Mouse (Mus musculus) forebrain, embryonic 14.5 days (tissue): ENCODE results near the gene Tmem97. TPM values are rescaled to one million over a fixed set of nuclear protein-coding genes. Genes with fewer than 3 reads are reported as not detected.
"Not testable (repeated sequence)": the region's sequence is repeated elsewhere in the genome, so short reads cannot be mapped to it uniquely, and the experiment has no call there.

ENCODE experiments used
- ATAC-seq: fragments of 200-750 bp; cut with Nextera tagmentation; 2 replicates; pipeline ENCODE4 v1.8.0; 2017; ENCODE audit warnings: mild to moderate bottlenecking, moderate library complexity
- DNase-seq: peaks from one replicate; pipeline ENCODE4 v3.0.0-alpha.2; 2015; ENCODE audit warnings: low spot score
- H3K27ac ChIP-seq: fragments of 300-500 bp; sonication (generic); 2 replicates; pipeline ENCODE4 v1.5.1; 2014; ENCODE audit warnings: low read depth, mild to moderate bottlenecking, control low read depth, low read length, moderate library complexity
- H3K27me3 ChIP-seq: fragments of 300-500 bp; sonication (generic); replicated peaks from 2 replicates; pipeline ENCODE4 v1.6.1; 2014; ENCODE audit warnings: low read length, control low read depth, mixed read lengths; ENCODE audit not compliant: control insufficient read depth, insufficient read depth
- H3K36me3 ChIP-seq: fragments of 300-500 bp; sonication (generic); 2 replicates; pipeline ENCODE4 v1.6.1; 2014; ENCODE audit warnings: low read length, control low read depth; ENCODE audit not compliant: control insufficient read depth, insufficient read depth
- H3K4me1 ChIP-seq: fragments of 300-500 bp; sonication (generic); 2 replicates; pipeline ENCODE4 v1.6.1; 2014; ENCODE audit warnings: antibody characterized with exemption, low read length, control low read depth; ENCODE audit not compliant: control insufficient read depth, insufficient read depth
- H3K4me2 ChIP-seq: fragments of 300-500 bp; sonication (generic); 2 replicates; pipeline ENCODE4 v1.6.1; 2014; ENCODE audit warnings: mild to moderate bottlenecking, control low read depth, low read length
- H3K4me3 ChIP-seq: fragments of 300-500 bp; sonication (generic); 2 replicates; pipeline ENCODE4 v1.5.1; 2014; ENCODE audit warnings: low read depth, low read length, control low read depth
- H3K9ac ChIP-seq: fragments of 300-500 bp; sonication (generic); 2 replicates; pipeline ENCODE4 v1.6.1; 2014; ENCODE audit warnings: mild to moderate bottlenecking, low read length, control low read depth, moderate library complexity
- H3K9me3 ChIP-seq: fragments of 300-500 bp; sonication (generic); replicated peaks from 2 replicates; pipeline ENCODE4 v1.6.1; 2016; ENCODE audit warnings: low read length, control low read depth, mixed read lengths; ENCODE audit not compliant: control insufficient read depth
- WGBS: fragments of 180-500 bp; shearing (Covaris S2); extraction: QIAGEN DNeasy Blood & Tissue Kit; methylation state at CpG from one replicate; pipeline ENCODE4 v1.1.7; 2014; 5-methylcytosine and 5-hydroxymethylcytosine counted together
- polyA plus RNA-seq: library from polyadenylated mRNA; unstranded; fragments of >200 nt; fragmentation: Nextera tagmentation; extraction: Ambion mirVana; gene quantifications from 2 replicates; pipeline ENCODE4 v1.2.1, GENCODE M21; 2014

Gene Tmem97
- polyA plus RNA-seq, 1 experiment from 2014 or later = 48.5 TPM

- H3K27ac ChIP-seq = no peak overlapping the region
Measured at GRCm38 (mm10) chr11:78540358-78540757, 10.2 kb downstream of the Tmem97 start.

GRCm38 (mm10) chr11:78536690-78537084, 13.9 kb downstream of the Tmem97 start:
- peaks cover 12% of the 10 kb centered on the region for H3K4me1 ChIP-seq
- peak overlapping the region; percentile 76 for H3K4me3 ChIP-seq
- no peaks in the 10 kb centered on the region for H3K9me3 ChIP-seq
- DNase-seq (no peak), ATAC-seq (no peak)
- WGBS = 4% methylated on average over 14 of the region's 14 CpGs
- H3K36me3 ChIP-seq = peaks cover 31% of the 10 kb centered on the region
- peak overlapping the region; percentile 85 for H3K9ac ChIP-seq
- H3K4me2 ChIP-seq = peak overlapping the region; percentile 90
- H3K27me3 ChIP-seq = no peaks in the 10 kb centered on the region
- H3K27ac ChIP-seq = peak overlapping the region; percentile 79

More at GRCm38 (mm10) chr11:78540358-78540757, 10.2 kb downstream of the Tmem97 start:
- WGBS = 93% methylated on average over 3 of the region's 3 CpGs
- DNase-seq (no peak), ATAC-seq (no peak)
- no peak overlapping the region for H3K9ac ChIP-seq
- no peak overlapping the region for H3K4me3 ChIP-seq
- H3K4me1 ChIP-seq = peaks cover 5% of the 10 kb centered on the region
- no peaks in the 10 kb centered on the region for H3K27me3 ChIP-seq
- peaks cover 53% of the 10 kb centered on the region for H3K36me3 ChIP-seq
- no peak overlapping the region for H3K4me2 ChIP-seq
- no peaks in the 10 kb centered on the region for H3K9me3 ChIP-seq

- Histone ChIP-seq H3K4me1 (peaks cover 12% of the 10 kb centered on the region), H3K36me3 (peaks cover 26% of the 10 kb centered on the region), H3K27ac (peak within 1 kb of the TSS; percentile 89), H3K4me2 (peak within 1 kb of the TSS; percentile 90), H3K9me3 (no peaks in the 10 kb centered on the region), H3K4me3 (peak within 1 kb of the TSS; percentile 76), H3K9ac (peak within 1 kb of the TSS; percentile 85), H3K27me3 (no peaks in the 10 kb centered on the region)
- under 1% methylated on average over 52 of the region's 52 CpGs for WGBS
- peak; percentile 99 for ATAC-seq
- DNase-seq = peak; percentile 100
Measured at GRCm38 (mm10) chr11:78536080-78536689, 14.4 kb downstream of the Tmem97 start, which contains the start of the genes Tnfaip1 and Ift20. Gene Tnfaip1 (minus strand): TSS chr11:78536332. Gene Ift20 (plus strand): TSS chr11:78536361.

- peak; percentile 10 for ATAC-seq
- Histone ChIP-seq H3K9me3 (no peaks in the 10 kb centered on the region), H3K9ac (peak overlapping the region; percentile 79), H3K27me3 (no peaks in the 10 kb centered on the region), H3K36me3 (peaks cover 22% of the 10 kb centered on the region), H3K4me2 (peak overlapping the region; percentile 62), H3K4me3 (peak overlapping the region; percentile 76), H3K27ac (peak overlapping the region; percentile 89), H3K4me1 (peaks cover 12% of the 10 kb centered on the region)
- DNase-seq = peak; percentile 55
- under 1% methylated on average over 23 of the region's 23 CpGs for WGBS
Measured at GRCm38 (mm10) chr11:78535376-78536079, 15.0 kb downstream of the Tmem97 start.

- DNase-seq (no peak), ATAC-seq (no peak)
- no peak overlapping the region for H3K27ac ChIP-seq
- H3K4me3 ChIP-seq = no peak overlapping the region
- no peaks in the 10 kb centered on the region for H3K27me3 ChIP-seq
- H3K4me1 ChIP-seq = peaks cover 12% of the 10 kb centered on the region
- WGBS = 91% methylated on average over 4 of the region's 4 CpGs
- no peak overlapping the region for H3K9ac ChIP-seq
- H3K36me3 ChIP-seq = peaks cover 18% of the 10 kb centered on the region
- H3K4me2 ChIP-seq = peak overlapping the region; percentile 62
- no peaks in the 10 kb centered on the region for H3K9me3 ChIP-seq
Measured at GRCm38 (mm10) chr11:78534516-78534915, 16.1 kb downstream of the Tmem97 start.

- H3K36me3 ChIP-seq = peaks cover 37% of the 10 kb centered on the region
- not testable (repeated sequence) for H3K4me3 ChIP-seq, H3K4me1 ChIP-seq, ATAC-seq, H3K4me2 ChIP-seq, H3K27ac ChIP-seq, H3K9me3 ChIP-seq, H3K9ac ChIP-seq, DNase-seq, H3K27me3 ChIP-seq
- WGBS = 95% methylated on average over 10 of the region's 10 CpGs
Measured at GRCm38 (mm10) chr11:78531515-78531914, 19.1 kb downstream of the Tmem97 start.

- H3K27me3 ChIP-seq = no peaks in the 10 kb centered on the region
- H3K27ac ChIP-seq = no peak overlapping the region; the same call in 1 of the 2 replicates
- no peak overlapping the region for H3K4me3 ChIP-seq
- ATAC-seq (no peak), DNase-seq (no peak)
- no peaks in the 10 kb centered on the region for H3K9me3 ChIP-seq
- H3K36me3 ChIP-seq = peaks cover 41% of the 10 kb centered on the region
- H3K4me2 ChIP-seq = no peak overlapping the region
- 84% methylated on average over 6 of the region's 6 CpGs for WGBS
- H3K4me1 ChIP-seq = peaks cover 7% of the 10 kb centered on the region
- H3K9ac ChIP-seq = no peak overlapping the region
Measured at GRCm38 (mm10) chr11:78531046-78531445, 19.5 kb downstream of the Tmem97 start.

GRCm38 (mm10) chr11:78530001-78530400, 20.6 kb downstream of the Tmem97 start:
- Histone ChIP-seq H3K9me3 (no peaks in the 10 kb centered on the region), H3K9ac (no peak overlapping the region), H3K27me3 (no peaks in the 10 kb centered on the region), H3K4me3 (no peak overlapping the region), H3K36me3 (peaks cover 52% of the 10 kb centered on the region), H3K27ac (no peak overlapping the region), H3K4me2 (no peak overlapping the region), H3K4me1 (peaks cover 4% of the 10 kb centered on the region)
- ATAC-seq = no peak
- whole genome bisulfite sequencing = 90% methylated on average over 12 of the region's 12 CpGs
- no peak for DNase-seq

GRCm38 (mm10) chr11:78528714-78529113, 21.9 kb downstream of the Tmem97 start:
- ATAC-seq (no peak), DNase-seq (no peak)
- no peak overlapping the region for H3K9ac ChIP-seq
- no peaks in the 10 kb centered on the region for H3K9me3 ChIP-seq
- no peaks in the 10 kb centered on the region for H3K4me1 ChIP-seq
- no peak overlapping the region for H3K4me2 ChIP-seq
- H3K27me3 ChIP-seq = no peaks in the 10 kb centered on the region
- H3K27ac ChIP-seq = no peak overlapping the region
- no peak overlapping the region for H3K4me3 ChIP-seq
- peaks cover 65% of the 10 kb centered on the region for H3K36me3 ChIP-seq
- 83% methylated on average over 9 of the region's 9 CpGs for WGBS
